Mouse (Mus musculus): ENCODE measurements around the gene Skap1.
A peak's percentile ranks its signal among the peaks of the same experiment; 100 is the strongest.

The Skap1 gene

GRCm38 (mm10) chr11:96789990-96790389 lies 325.6 kb downstream of the Skap1 start:
- DNase-seq: peak; percentile 73

DNA sequence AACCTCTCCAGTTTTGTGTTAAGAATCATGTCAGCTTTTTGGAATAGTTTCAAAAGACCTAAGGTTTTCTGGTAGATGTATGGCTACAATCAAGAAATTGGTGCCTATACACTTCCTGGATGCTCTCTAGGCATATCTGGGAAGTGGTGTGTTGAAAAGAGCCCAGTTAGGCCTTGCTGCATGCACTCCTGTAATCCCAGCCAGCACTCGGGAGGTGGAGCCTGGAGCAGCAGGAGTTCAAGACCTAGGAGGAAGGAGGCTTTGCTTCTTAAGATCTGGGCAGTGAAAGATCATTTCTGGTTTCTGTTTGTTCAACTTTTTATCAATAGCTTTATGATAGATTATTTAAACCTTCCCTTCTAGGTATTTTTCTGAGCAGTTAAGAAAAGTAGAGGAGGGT lies 326.3 kb downstream of the Skap1 start:
- DNase-seq: peak; percentile 70

- peak; percentile 84 for DNase-seq
Measured at GRCm38 (mm10) chr11:96795491-96795890, 331.1 kb downstream of the Skap1 start.

- DNase-seq: peak; percentile 55
Measured at GRCm38 (mm10) chr11:96796081-96796480, 331.7 kb downstream of the Skap1 start.

- peak; percentile 57 for DNase-seq
Measured at GRCm38 (mm10) chr11:96796586-96796985, 332.2 kb downstream of the Skap1 start.

DNA sequence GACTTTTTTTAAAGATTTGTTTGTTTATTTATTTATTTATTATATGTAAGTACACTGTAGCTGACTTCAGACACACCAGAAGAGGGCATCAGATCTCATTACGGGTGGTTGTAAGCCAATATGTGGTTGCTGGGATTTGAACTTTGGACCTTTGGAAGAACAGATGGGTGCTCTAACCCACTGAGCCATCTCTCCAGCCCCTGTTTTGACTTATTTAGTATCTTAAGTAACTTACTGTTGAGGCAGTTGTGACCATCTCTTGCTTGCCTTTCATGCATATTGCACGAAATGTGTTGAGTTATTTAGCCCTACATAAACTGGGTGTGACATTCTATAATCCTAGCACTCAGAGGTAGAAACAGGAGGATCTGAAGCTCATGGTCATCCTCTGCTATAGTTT lies 335.1 kb downstream of the Skap1 start:
- no peak for DNase-seq

DNA sequence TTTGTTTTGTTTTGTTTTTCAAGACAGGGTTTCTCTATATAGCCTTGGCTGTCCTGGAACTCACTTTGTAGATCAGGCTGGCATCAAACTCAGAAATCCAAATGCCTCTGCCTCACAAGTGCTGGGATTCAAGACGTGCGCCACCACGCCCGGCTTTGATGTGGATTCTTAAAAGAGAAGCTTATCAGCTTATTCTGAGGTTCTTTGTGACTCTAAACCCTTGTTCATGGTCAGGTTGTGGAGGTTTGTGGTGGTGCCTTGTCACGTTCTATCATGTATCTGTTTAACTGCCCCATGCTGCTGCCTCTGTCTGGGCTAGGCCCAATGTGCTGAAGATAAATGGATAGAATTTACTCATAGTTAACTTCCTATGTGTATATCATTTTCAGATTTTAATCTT lies 341.2 kb downstream of the Skap1 start:
- peak; percentile 82 for DNase-seq

- DNase-seq: peak; percentile 72
Measured at GRCm38 (mm10) chr11:96808066-96808465, 343.7 kb downstream of the Skap1 start.
